Comparison of ENCODE assay signal across 8 mouse cellular contexts in genomic region chr3:126978768-126979410, GRCm38 (mm10).
A peak's percentile ranks its signal among the peaks of the same experiment; 100 is the strongest.
DNase-seq lines count a peak whose midpoint lies in the region; ATAC-seq and TF ChIP-seq lines count a peak whose summit lies in the region.

No protein-coding gene starts in this region.

- no peak overlapping the region for H3K9ac ChIP-seq in hindbrain, embryonic 12.5 days
- no peak overlapping the region for H3K9ac ChIP-seq in forebrain, embryonic 14.5 days (ENCODE audit: low read length)
- H3K9ac ChIP-seq in hindbrain, embryonic 15.5 days = no peak overlapping the region
- no peak overlapping the region for H3K9ac ChIP-seq in midbrain, embryonic 12.5 days (replicated peaks)
- no peak overlapping the region for H3K9ac ChIP-seq in stomach, postnatal 0 days (ENCODE audit: low read length)

- DNase-seq in hindbrain, embryonic 10.5 days (ENCODE audit: low spot score) = peak; percentile 72
- peak; percentile 16 for DNase-seq in c-Kit-positive CD71-positive TER-119-positive erythroid progenitor cells, embryonic 14.5 days (ENCODE audit: low spot score)
- peak; percentile 80 for DNase-seq in forebrain, embryonic 14.5 days (ENCODE audit: low spot score)
- peak; percentile 61 for DNase-seq in left cerebral cortex, adult 11 months (ENCODE audit: low spot score)
- peak; percentile 72 for DNase-seq in stomach, postnatal 0 days (ENCODE audit: low spot score)

- H3K36me3 ChIP-seq in hindbrain, embryonic 10.5 days = peaks cover 20% of the 10 kb centered on the region
- H3K36me3 ChIP-seq in hindbrain, embryonic 12.5 days = peaks cover 27% of the 10 kb centered on the region
- peaks cover 40% of the 10 kb centered on the region for H3K36me3 ChIP-seq in forebrain, embryonic 14.5 days (ENCODE audit: control insufficient read depth, insufficient read depth, low read length)
- H3K36me3 ChIP-seq in hindbrain, embryonic 15.5 days = peaks cover 24% of the 10 kb centered on the region
- peaks cover 26% of the 10 kb centered on the region for H3K36me3 ChIP-seq in midbrain, embryonic 12.5 days
- no peaks in the 10 kb centered on the region for H3K36me3 ChIP-seq in stomach, postnatal 0 days (ENCODE audit: control insufficient read depth, insufficient read depth, low read length)

- no peak overlapping the region for H3K4me2 ChIP-seq in hindbrain, embryonic 12.5 days (replicated peaks)
- H3K4me2 ChIP-seq in forebrain, embryonic 14.5 days (ENCODE audit: low read length) = no peak overlapping the region
- no peak overlapping the region for H3K4me2 ChIP-seq in hindbrain, embryonic 15.5 days
- no peak overlapping the region for H3K4me2 ChIP-seq in midbrain, embryonic 12.5 days (replicated peaks)
- no peak overlapping the region for H3K4me2 ChIP-seq in stomach, postnatal 0 days (replicated peaks; ENCODE audit: low read depth)

- no peak overlapping the region for H3K27ac ChIP-seq in hindbrain, embryonic 10.5 days
- H3K27ac ChIP-seq in hindbrain, embryonic 12.5 days = no peak overlapping the region
- H3K27ac ChIP-seq in forebrain, embryonic 14.5 days (ENCODE audit: low read depth, low read length) = no peak overlapping the region
- H3K27ac ChIP-seq in hindbrain, embryonic 15.5 days (replicated peaks) = no peak overlapping the region
- H3K27ac ChIP-seq in midbrain, embryonic 12.5 days (replicated peaks) = no peak overlapping the region
- H3K27ac ChIP-seq in stomach, postnatal 0 days (replicated peaks) = no peak overlapping the region

- no peak overlapping the region for H3K4me3 ChIP-seq in hindbrain, embryonic 10.5 days
- no peak overlapping the region for H3K4me3 ChIP-seq in hindbrain, embryonic 12.5 days
- H3K4me3 ChIP-seq in forebrain, embryonic 14.5 days (ENCODE audit: low read depth, low read length) = no peak overlapping the region
- H3K4me3 ChIP-seq in hindbrain, embryonic 15.5 days = no peak overlapping the region
- H3K4me3 ChIP-seq in midbrain, embryonic 12.5 days = no peak overlapping the region
- H3K4me3 ChIP-seq in stomach, postnatal 0 days (ENCODE audit: low read depth, low read length) = no peak overlapping the region

- no peak; the same call in 1 of the 2 replicates for ATAC-seq in hindbrain, embryonic 12.5 days (ENCODE audit: low FRiP score)
- ATAC-seq in forebrain, embryonic 14.5 days = peak; percentile 85
- peak; percentile 57; the same call in 1 of the 2 replicates for ATAC-seq in hindbrain, embryonic 15.5 days (ENCODE audit: low FRiP score, low read depth)
- ATAC-seq in midbrain, embryonic 12.5 days (ENCODE audit: low FRiP score, low read depth) = peak; percentile 75; the same call in 1 of the 2 replicates
- ATAC-seq in stomach, postnatal 0 days (ENCODE audit: low FRiP score, low TSS enrichment) = peak; percentile 71

- peaks cover 14% of the 10 kb centered on the region for H3K4me1 ChIP-seq in hindbrain, embryonic 10.5 days (replicated peaks)
- H3K4me1 ChIP-seq in hindbrain, embryonic 12.5 days = peaks cover 7% of the 10 kb centered on the region
- H3K4me1 ChIP-seq in forebrain, embryonic 14.5 days (ENCODE audit: control insufficient read depth, insufficient read depth, low read length) = no peaks in the 10 kb centered on the region
- no peaks in the 10 kb centered on the region for H3K4me1 ChIP-seq in hindbrain, embryonic 15.5 days (replicated peaks)
- H3K4me1 ChIP-seq in midbrain, embryonic 12.5 days = no peaks in the 10 kb centered on the region
- H3K4me1 ChIP-seq in stomach, postnatal 0 days (replicated peaks; ENCODE audit: control insufficient read depth, insufficient read depth) = no peaks in the 10 kb centered on the region

- TF ChIP-seq EP300 in stomach, postnatal 0 days (optimal IDR thresholded peaks at IDR 0.05) = no peak

- peak; percentile 90 for TF ChIP-seq CTCF in stomach, postnatal 0 days (IDR thresholded peaks at IDR 0.05; ENCODE audit: low read depth)

- 62% methylated on average over 11 of the region's 11 CpGs for WGBS in hindbrain, embryonic 10.5 days
- WGBS in hindbrain, embryonic 12.5 days = 62% methylated on average over 11 of the region's 11 CpGs
- WGBS in forebrain, embryonic 14.5 days = 67% methylated on average over 11 of the region's 11 CpGs
- WGBS in hindbrain, embryonic 15.5 days = 59% methylated on average over 11 of the region's 11 CpGs
- 64% methylated on average over 11 of the region's 11 CpGs for WGBS in midbrain, embryonic 12.5 days
- 67% methylated on average over 11 of the region's 11 CpGs for WGBS in stomach, postnatal 0 days

- no peaks in the 10 kb centered on the region for H3K27me3 ChIP-seq in hindbrain, embryonic 10.5 days (ENCODE audit: insufficient read depth, poor library complexity, severe bottlenecking)
- H3K27me3 ChIP-seq in hindbrain, embryonic 12.5 days = no peaks in the 10 kb centered on the region
- H3K27me3 ChIP-seq in forebrain, embryonic 14.5 days (replicated peaks; ENCODE audit: control insufficient read depth, insufficient read depth, low read length) = no peaks in the 10 kb centered on the region
- no peaks in the 10 kb centered on the region for H3K27me3 ChIP-seq in hindbrain, embryonic 15.5 days
- no peaks in the 10 kb centered on the region for H3K27me3 ChIP-seq in midbrain, embryonic 12.5 days
- no peaks in the 10 kb centered on the region for H3K27me3 ChIP-seq in stomach, postnatal 0 days (ENCODE audit: control insufficient read depth, insufficient read depth, low read length)

- no peaks in the 10 kb centered on the region for H3K9me3 ChIP-seq in hindbrain, embryonic 10.5 days
- no peaks in the 10 kb centered on the region for H3K9me3 ChIP-seq in hindbrain, embryonic 12.5 days (replicated peaks)
- no peaks in the 10 kb centered on the region for H3K9me3 ChIP-seq in forebrain, embryonic 14.5 days (replicated peaks; ENCODE audit: control insufficient read depth, low read length)
- no peaks in the 10 kb centered on the region for H3K9me3 ChIP-seq in hindbrain, embryonic 15.5 days
- H3K9me3 ChIP-seq in midbrain, embryonic 12.5 days = no peaks in the 10 kb centered on the region
- no peaks in the 10 kb centered on the region for H3K9me3 ChIP-seq in stomach, postnatal 0 days (ENCODE audit: control insufficient read depth, low read length)

Comparison
In these comparisons a context has a peak if more than half of its experiments do, and no peak if none do; other contexts are left out.
1. DNase-seq: peak in every context shown above with its lines; median percentile 80 in forebrain, embryonic 14.5 days; 72 in hindbrain, embryonic 10.5 days; 72 in stomach, postnatal 0 days; 61 in left cerebral cortex, adult 11 months; 16 in c-Kit-positive CD71-positive TER-119-positive erythroid progenitor cells, embryonic 14.5 days.